Comparison of ENCODE assay signal across 12 mouse cellular contexts in genomic region chr7:74549013-74549582, GRCm38 (mm10).
"Had no signal": no experiment of that assay in that cellular context is flagged by ENCODE, and none has a peak within 500 bp of the region (broad histone marks: within the 10 kb centered on the region; RNA-seq: fewer than 3 reads in every experiment).

No protein-coding gene starts in this region.

- H3K9me3 ChIP-seq: limb, embryonic 15.5 days; liver, embryonic 13.5 days; midbrain, embryonic 12.5 days; stomach, embryonic 15.5 days had no signal

- H3K4me3 ChIP-seq: left cerebral cortex, adult 2 months; limb, embryonic 15.5 days; liver, embryonic 13.5 days; midbrain, embryonic 12.5 days; stomach, embryonic 15.5 days had no signal

- H3K9ac ChIP-seq: limb, embryonic 15.5 days; liver, embryonic 13.5 days; liver, postnatal 0 days; midbrain, embryonic 12.5 days; stomach, embryonic 15.5 days had no signal

- H3K4me1 ChIP-seq: stomach, embryonic 15.5 days had no signal

- H3K4me2 ChIP-seq: limb, embryonic 15.5 days; liver, embryonic 13.5 days; midbrain, embryonic 12.5 days; stomach, embryonic 15.5 days had no signal

- H3K36me3 ChIP-seq: limb, embryonic 15.5 days; liver, embryonic 13.5 days; midbrain, embryonic 12.5 days; stomach, embryonic 15.5 days had no signal

- H3K27ac ChIP-seq: kidney, postnatal 0 days; left cerebral cortex, adult 2 months; limb, embryonic 15.5 days; liver, embryonic 13.5 days; midbrain, embryonic 12.5 days; stomach, embryonic 15.5 days had no signal

- DNase-seq: kidney, adult 11 months; liver, embryonic 13.5 days; liver, postnatal 0 days; right cerebral cortex, postnatal 14 days; thymus, adult 2 months; thymus, postnatal 25 days had no signal

- ATAC-seq: liver, postnatal 0 days; midbrain, embryonic 16.5 days had no signal
